Comparison of ENCODE assay signal across 23 mouse cellular contexts in genomic region chr4:47467196-47467595, GRCm38 (mm10). TPM values are rescaled to one million over a fixed set of nuclear protein-coding genes. Genes with fewer than 3 reads are reported as not detected.
A peak's percentile ranks its signal among the peaks of the same experiment; 100 is the strongest.
DNase-seq lines count a peak whose midpoint lies in the region; ATAC-seq lines count a peak whose summit lies in the region.
"Had no signal": no experiment of that assay in that cellular context is flagged by ENCODE, and none has a peak within 500 bp of the region (broad histone marks: within the 10 kb centered on the region; RNA-seq: fewer than 3 reads in every experiment).

No protein-coding gene starts in this region.

- H3K4me3 ChIP-seq in embryonic facial prominence, embryonic 12.5 days = no peak overlapping the region
- no peak overlapping the region for H3K4me3 ChIP-seq in embryonic facial prominence, embryonic 10.5 days
- no peak overlapping the region for H3K4me3 ChIP-seq in heart, embryonic 10.5 days
- no peak overlapping the region for H3K4me3 ChIP-seq in heart, embryonic 12.5 days
- H3K4me3 ChIP-seq in midbrain, embryonic 16.5 days (ENCODE audit: low read depth, low read length) = no peak overlapping the region
- no peak overlapping the region for H3K4me3 ChIP-seq in midbrain, embryonic 15.5 days
- H3K4me3 ChIP-seq: forebrain, embryonic 13.5 days; forebrain, embryonic 15.5 days had no signal

- 0 out of 2 replicates have a peak, but pooled peaks have one; percentile 28 for ATAC-seq in embryonic facial prominence, embryonic 12.5 days (ENCODE audit: insufficient number of reproducible peaks, insufficient read depth, low FRiP score, low TSS enrichment)
- no peak for ATAC-seq in heart, embryonic 12.5 days (ENCODE audit: insufficient number of reproducible peaks, low FRiP score)
- ATAC-seq in midbrain, embryonic 16.5 days = 0 out of 2 replicates have a peak, but pooled peaks have one; percentile 34
- no peak for ATAC-seq in midbrain, embryonic 15.5 days (replicated peaks)
- ATAC-seq: activated CD4-positive, CD25-positive, alpha-beta regulatory T cell, adult 4 months; CD4-positive, CD25-positive, alpha-beta regulatory T cell, adult 4 months; forebrain, embryonic 15.5 days; forebrain, postnatal 0 days; Patski had no signal

- no peak overlapping the region for H3K27ac ChIP-seq in embryonic facial prominence, embryonic 12.5 days
- no peak overlapping the region for H3K27ac ChIP-seq in embryonic facial prominence, embryonic 10.5 days (replicated peaks)
- no peak overlapping the region for H3K27ac ChIP-seq in heart, embryonic 10.5 days
- H3K27ac ChIP-seq in heart, embryonic 12.5 days (ENCODE audit: poor library complexity, severe bottlenecking) = no peak overlapping the region
- H3K27ac ChIP-seq in midbrain, embryonic 16.5 days (ENCODE audit: low read length) = no peak overlapping the region
- no peak overlapping the region for H3K27ac ChIP-seq in midbrain, embryonic 15.5 days
- H3K27ac ChIP-seq: forebrain, embryonic 13.5 days; forebrain, embryonic 15.5 days had no signal

- H3K4me1 ChIP-seq in embryonic facial prominence, embryonic 12.5 days = no peaks in the 10 kb centered on the region
- H3K4me1 ChIP-seq in embryonic facial prominence, embryonic 10.5 days = no peaks in the 10 kb centered on the region
- H3K4me1 ChIP-seq in heart, embryonic 10.5 days = no peaks in the 10 kb centered on the region
- peaks cover under 1% of the 10 kb centered on the region; the same call in 1 of the 2 replicates for H3K4me1 ChIP-seq in heart, embryonic 12.5 days (replicated peaks)
- no peaks in the 10 kb centered on the region for H3K4me1 ChIP-seq in midbrain, embryonic 16.5 days (ENCODE audit: control insufficient read depth, insufficient read depth, low read length)
- no peaks in the 10 kb centered on the region; the same call in 1 of the 2 replicates for H3K4me1 ChIP-seq in midbrain, embryonic 15.5 days
- H3K4me1 ChIP-seq: forebrain, embryonic 15.5 days had no signal

- no peak overlapping the region for H3K4me2 ChIP-seq in embryonic facial prominence, embryonic 12.5 days (replicated peaks)
- H3K4me2 ChIP-seq in heart, embryonic 12.5 days = no peak overlapping the region
- no peak overlapping the region for H3K4me2 ChIP-seq in midbrain, embryonic 16.5 days (ENCODE audit: low read length)
- H3K4me2 ChIP-seq in midbrain, embryonic 15.5 days = no peak overlapping the region
- H3K4me2 ChIP-seq: forebrain, embryonic 13.5 days; forebrain, embryonic 15.5 days had no signal

- no peak overlapping the region for H3K9ac ChIP-seq in embryonic facial prominence, embryonic 12.5 days
- no peak overlapping the region for H3K9ac ChIP-seq in heart, embryonic 12.5 days
- no peak overlapping the region for H3K9ac ChIP-seq in midbrain, embryonic 16.5 days (ENCODE audit: low read depth, low read length)
- no peak overlapping the region for H3K9ac ChIP-seq in midbrain, embryonic 15.5 days
- H3K9ac ChIP-seq: forebrain, embryonic 13.5 days; forebrain, embryonic 15.5 days; forebrain, postnatal 0 days had no signal

- DNase-seq in embryonic facial prominence, embryonic 10.5 days (ENCODE audit: low spot score) = no peak
- DNase-seq in heart, embryonic 10.5 days (ENCODE audit: low spot score) = peak; percentile 58
- DNase-seq: adrenal gland, adult 8-10 months; adrenal gland, postnatal 14 days; adrenal gland, postnatal 36 days; B cell, adult 2 months; cerebellum, adult 11-12 months; cerebellum, adult 2 months; cerebellum, adult 9-10 months; cerebellum, postnatal 10 days; cerebellum, postnatal 25 days; forebrain, postnatal 0 days had no signal

- H3K36me3 ChIP-seq in embryonic facial prominence, embryonic 12.5 days = peaks cover 50% of the 10 kb centered on the region
- peaks cover 78% of the 10 kb centered on the region for H3K36me3 ChIP-seq in embryonic facial prominence, embryonic 10.5 days (replicated peaks)
- H3K36me3 ChIP-seq in heart, embryonic 10.5 days = peaks cover 67% of the 10 kb centered on the region
- peaks cover 59% of the 10 kb centered on the region for H3K36me3 ChIP-seq in heart, embryonic 12.5 days
- H3K36me3 ChIP-seq in midbrain, embryonic 16.5 days (ENCODE audit: control insufficient read depth, insufficient read depth, low read length) = peaks cover 66% of the 10 kb centered on the region
- H3K36me3 ChIP-seq in midbrain, embryonic 15.5 days (replicated peaks) = peaks cover 49% of the 10 kb centered on the region

- no peaks in the 10 kb centered on the region for H3K27me3 ChIP-seq in embryonic facial prominence, embryonic 12.5 days
- H3K27me3 ChIP-seq in embryonic facial prominence, embryonic 10.5 days (replicated peaks; ENCODE audit: low read depth, poor library complexity, severe bottlenecking) = no peaks in the 10 kb centered on the region
- H3K27me3 ChIP-seq in heart, embryonic 10.5 days (ENCODE audit: insufficient read depth, poor library complexity, severe bottlenecking) = no peaks in the 10 kb centered on the region
- H3K27me3 ChIP-seq in heart, embryonic 12.5 days (replicated peaks) = no peaks in the 10 kb centered on the region
- no peaks in the 10 kb centered on the region for H3K27me3 ChIP-seq in midbrain, embryonic 16.5 days (ENCODE audit: control insufficient read depth, insufficient read depth, low read depth, low read length)
- H3K27me3 ChIP-seq in midbrain, embryonic 15.5 days (replicated peaks) = no peaks in the 10 kb centered on the region
- H3K27me3 ChIP-seq: CH12.LX; forebrain, embryonic 13.5 days; forebrain, embryonic 15.5 days; Patski had no signal

- peaks cover 4% of the 10 kb centered on the region; the same call in 1 of the 2 replicates for H3K9me3 ChIP-seq in embryonic facial prominence, embryonic 12.5 days
- H3K9me3 ChIP-seq in embryonic facial prominence, embryonic 10.5 days = peaks cover 8% of the 10 kb centered on the region; the same call in 1 of the 2 replicates
- H3K9me3 ChIP-seq in heart, embryonic 10.5 days = no peaks in the 10 kb centered on the region
- peaks cover 9% of the 10 kb centered on the region; the same call in 1 of the 2 replicates for H3K9me3 ChIP-seq in heart, embryonic 12.5 days (replicated peaks)
- H3K9me3 ChIP-seq in midbrain, embryonic 16.5 days (replicated peaks; ENCODE audit: control insufficient read depth, low read length, poor library complexity, severe bottlenecking) = peaks cover 8% of the 10 kb centered on the region; the same call in 1 of the 2 replicates
- no peaks in the 10 kb centered on the region for H3K9me3 ChIP-seq in midbrain, embryonic 15.5 days
- H3K9me3 ChIP-seq: forebrain, embryonic 15.5 days; G1E had no signal

- whole genome bisulfite sequencing in embryonic facial prominence, embryonic 12.5 days = 88% methylated on average over 2 of the region's 2 CpGs
- 86% methylated on average over 2 of the region's 2 CpGs for WGBS in embryonic facial prominence, embryonic 10.5 days
- 92% methylated on average over 2 of the region's 2 CpGs for WGBS in heart, embryonic 10.5 days
- WGBS in heart, embryonic 12.5 days = 87% methylated on average over 2 of the region's 2 CpGs
- 93% methylated on average over 2 of the region's 2 CpGs for WGBS in midbrain, embryonic 16.5 days
- WGBS in midbrain, embryonic 15.5 days = 97% methylated on average over 2 of the region's 2 CpGs

RNA-seq across cellular contexts. Expression of gene Alg2, which starts 6.9 kb away (rescaled TPM):
- 109 TPM in 2 replicates for polyA plus RNA-seq in embryonic facial prominence, embryonic 12.5 days (2016; fragmentation: Nextera tagmentation; extraction: Ambion mirVana)
- polyA plus RNA-seq in embryonic facial prominence, embryonic 10.5 days (2016; fragmentation: Nextera tagmentation; extraction: Ambion mirVana) = 83.3 TPM in 2 replicates
- polyA plus RNA-seq in heart, embryonic 10.5 days (2016; fragmentation: Nextera tagmentation; extraction: Ambion mirVana) = 36.2 and 57.0 TPM in 2 replicates
- polyA plus RNA-seq in heart, embryonic 12.5 days (2016; fragmentation: Nextera tagmentation; extraction: Ambion mirVana) = 33.6 and 34.6 TPM in 2 replicates
- polyA plus RNA-seq in midbrain, embryonic 16.5 days (2015; fragmentation: Nextera tagmentation; extraction: Ambion mirVana) = 341 and 347 TPM in 2 replicates
- 319 and 332 TPM in 2 replicates for polyA plus RNA-seq in midbrain, embryonic 15.5 days (2015; fragmentation: Nextera tagmentation; extraction: Ambion mirVana)

RNA-seq across cellular contexts. Expression of gene Sec61b, which starts 7.3 kb away (rescaled TPM):
- 403 and 404 TPM in 2 replicates for polyA plus RNA-seq in embryonic facial prominence, embryonic 12.5 days (2016; fragmentation: Nextera tagmentation; extraction: Ambion mirVana)
- polyA plus RNA-seq in embryonic facial prominence, embryonic 10.5 days (2016; fragmentation: Nextera tagmentation; extraction: Ambion mirVana) = 377 and 391 TPM in 2 replicates
- polyA plus RNA-seq in heart, embryonic 10.5 days (2016; fragmentation: Nextera tagmentation; extraction: Ambion mirVana) = 205 and 295 TPM in 2 replicates
- 150 and 168 TPM in 2 replicates for polyA plus RNA-seq in heart, embryonic 12.5 days (2016; fragmentation: Nextera tagmentation; extraction: Ambion mirVana)
- 241 and 246 TPM in 2 replicates for polyA plus RNA-seq in midbrain, embryonic 16.5 days (2015; fragmentation: Nextera tagmentation; extraction: Ambion mirVana)
- polyA plus RNA-seq in midbrain, embryonic 15.5 days (2015; fragmentation: Nextera tagmentation; extraction: Ambion mirVana) = 235 and 244 TPM in 2 replicates

Comparison
In these comparisons a context has a peak if more than half of its experiments do, and no peak if none do; other contexts are left out.
1. ATAC-seq: peak in embryonic facial prominence, embryonic 12.5 days (single experiment) and midbrain, embryonic 16.5 days (single experiment); none in heart, embryonic 12.5 days (single experiment) and midbrain, embryonic 15.5 days (single experiment).